Mouse (Mus musculus) myocyte (in vitro differentiated cells): Measurements from ENCODE around the gene Cul5. TPM values are rescaled to one million over a fixed set of nuclear protein-coding genes. Genes with fewer than 3 reads are reported as not detected.

Experiments
- H3K27me3 ChIP-seq: one replicate; pipeline ENCODE4 v1.6.1; 2011; ENCODE audit not compliant: control insufficient read depth, insufficient read depth, insufficient read length
- H3K36me3 ChIP-seq: one replicate; pipeline ENCODE4 v1.6.1; 2011; ENCODE audit not compliant: control insufficient read depth, insufficient read depth
- H3K4me2 ChIP-seq: one replicate; pipeline ENCODE4 v1.6.1; 2011; ENCODE audit warnings: low read depth, control low read depth
- H3K4me3 ChIP-seq: one replicate; pipeline ENCODE4 v1.5.1; 2011; ENCODE audit warnings: mild to moderate bottlenecking, control low read depth, moderate library complexity
- H3K79me2 ChIP-seq: one replicate; pipeline ENCODE4 v1.6.1; 2011; ENCODE audit not compliant: control insufficient read depth, insufficient read depth
- H3ac ChIP-seq: one replicate; pipeline ENCODE4 v1.6.1; 2011; ENCODE audit not compliant: control insufficient read depth, insufficient read length
- CEBPB ChIP-seq: IDR thresholded peaks from 2 replicates; pipeline ENCODE4 v1.6.1; 2011; ENCODE audit warnings: mild to moderate bottlenecking, moderate library complexity; ENCODE audit not compliant: poor library complexity, insufficient read depth, severe bottlenecking
- E2F4 ChIP-seq: IDR thresholded peaks from one replicate; pipeline ENCODE4 v1.6.1; 2011; ENCODE audit warnings: mild to moderate bottlenecking, control low read depth, moderate library complexity; ENCODE audit not compliant: insufficient read depth
- MAX ChIP-seq: IDR thresholded peaks from one replicate; pipeline ENCODE4 v1.6.1; 2011; ENCODE audit warnings: low read depth, mild to moderate bottlenecking, control low read depth
- MYOD1 ChIP-seq, 3 experiments: IDR thresholded peaks; one replicate each; pipeline ENCODE4 v1.6.1; 2011; ENCODE audit warnings: control low read depth in 2 of 3, low read depth in 2 of 3, mild to moderate bottlenecking in 2 of 3, moderate library complexity in 1 of 3; ENCODE audit not compliant: insufficient read length in 2 of 3, control insufficient read depth in 1 of 3
- MYOG ChIP-seq, 3 experiments: IDR thresholded peaks; one replicate each; pipeline ENCODE4 v1.6.1; 2011; ENCODE audit warnings: control low read depth in 2 of 3, low read depth in 2 of 3, mild to moderate bottlenecking in 2 of 3; ENCODE audit not compliant: insufficient read length in 2 of 3, control insufficient read depth in 1 of 3, insufficient read depth in 1 of 3
- POLR2A ChIP-seq: IDR thresholded peaks from one replicate; pipeline ENCODE4 v1.6.1; 2011; ENCODE audit warnings: low read depth, mild to moderate bottlenecking, control low read depth, moderate library complexity; ENCODE audit not compliant: insufficient read length
- POLR2AphosphoS2 ChIP-seq: IDR thresholded peaks from one replicate; pipeline ENCODE4 v1.6.1; 2011; ENCODE audit warnings: low read depth, control low read depth; ENCODE audit not compliant: insufficient read length
- REST ChIP-seq: IDR thresholded peaks from one replicate; pipeline ENCODE4 v1.6.1; 2011; ENCODE audit warnings: mild to moderate bottlenecking, control low read depth, moderate library complexity; ENCODE audit not compliant: insufficient read depth, insufficient read length
- SRF ChIP-seq: IDR thresholded peaks from one replicate; pipeline ENCODE4 v1.6.1; 2011; ENCODE audit warnings: low read depth; ENCODE audit not compliant: control insufficient read depth, insufficient read length
- TCF12 ChIP-seq: IDR thresholded peaks from one replicate; pipeline ENCODE4 v1.6.1; 2011; ENCODE audit warnings: mild to moderate bottlenecking, control low read depth; ENCODE audit not compliant: poor library complexity, insufficient read depth, severe bottlenecking
- TCF3 ChIP-seq: IDR thresholded peaks from one replicate; pipeline ENCODE4 v1.6.1; 2011; ENCODE audit warnings: low read depth, control low read depth; ENCODE audit not compliant: insufficient read length
- USF1 ChIP-seq: IDR thresholded peaks from one replicate; pipeline ENCODE4 v1.6.1; 2011; ENCODE audit warnings: low read depth, mild to moderate bottlenecking, control low read depth, moderate library complexity
- polyA plus RNA-seq: library from polyadenylated mRNA; unstranded; fragments of >200 nt; fragmentation: generic; extraction: Trizol; gene quantifications from one replicate; pipeline ENCODE4 v1.2.1, GENCODE M21; 2012; ENCODE audit warnings: missing spikeins

Gene Cul5
- polyA plus RNA-seq, 1 experiment, result 10.2 TPM

- H3K36me3 ChIP-seq, result no peaks in the 10 kb centered on the region
- H3ac ChIP-seq, result no peak overlapping the region
- H3K4me2 ChIP-seq, result peak overlapping the region; percentile 97
- peak overlapping the region; percentile 92 for H3K4me3 ChIP-seq
- peaks cover 61% of the 10 kb centered on the region for H3K79me2 ChIP-seq
- TF ChIP-seq TCF12 (no peak), TCF3 (no peak), MAX (no peak), REST (no peak), USF1 (no peak), MYOD1 (IDR thresholded peaks at IDR 0.05; ENCODE audit: control insufficient read depth in 1 of 3, insufficient read length in 2 of 3, low read depth in 2 of 3) (no peak), CEBPB (no peak), SRF (no peak), POLR2AphosphoS2 (no peak), POLR2A (no peak), E2F4 (no peak), MYOG (IDR thresholded peaks at IDR 0.05; ENCODE audit: control insufficient read depth in 1 of 3, insufficient read depth in 1 of 3, insufficient read length in 2 of 3, low read depth in 2 of 3) (no peak)
- H3K27me3 ChIP-seq, result no peaks in the 10 kb centered on the region
Observed at GRCm38 (mm10) chr9:53665428-53665827, 4.4 kb downstream of the Cul5 start.

GRCm38 (mm10) chr9:53664819-53665218, 5.0 kb downstream of the Cul5 start:
- H3K27me3 ChIP-seq, result no peaks in the 10 kb centered on the region
- H3K36me3 ChIP-seq, result no peaks in the 10 kb centered on the region
- peak overlapping the region; percentile 97 for H3K4me2 ChIP-seq
- H3K79me2 ChIP-seq, result peaks cover 66% of the 10 kb centered on the region
- no peak overlapping the region for H3ac ChIP-seq
- TF ChIP-seq TCF3 (no peak), TCF12 (no peak)
- H3K4me3 ChIP-seq, result no peak overlapping the region

GRCm38 (mm10) chr9:53634796-53635195, 35.0 kb downstream of the Cul5 start:
- no peak overlapping the region for H3ac ChIP-seq
- H3K79me2 ChIP-seq, result no peaks in the 10 kb centered on the region
- peaks cover 30% of the 10 kb centered on the region for H3K36me3 ChIP-seq
- TF ChIP-seq SRF (no peak), USF1 (no peak), MYOG (IDR thresholded peaks at IDR 0.05; ENCODE audit: control insufficient read depth in 1 of 3, insufficient read depth in 1 of 3, insufficient read length in 2 of 3, low read depth in 2 of 3) (no peak), E2F4 (no peak), MYOD1 (IDR thresholded peaks at IDR 0.05; ENCODE audit: control insufficient read depth in 1 of 3, insufficient read length in 2 of 3, low read depth in 2 of 3) (no peak)
- H3K4me3 ChIP-seq, result no peak overlapping the region
- H3K27me3 ChIP-seq, result no peaks in the 10 kb centered on the region
- H3K4me2 ChIP-seq, result no peak overlapping the region

- no peaks in the 10 kb centered on the region for H3K27me3 ChIP-seq
- no peak overlapping the region for H3K4me2 ChIP-seq
- no peak overlapping the region for H3K4me3 ChIP-seq
- peaks cover 35% of the 10 kb centered on the region for H3K36me3 ChIP-seq
- no peak overlapping the region for H3ac ChIP-seq
- H3K79me2 ChIP-seq, result no peaks in the 10 kb centered on the region
- TF ChIP-seq E2F4, result no peak
- TF ChIP-seq POLR2AphosphoS2, result no peak
- TF ChIP-seq MAX, result no peak
- TF ChIP-seq SRF, result no peak
- no peak for TF ChIP-seq MYOD1 (IDR thresholded peaks at IDR 0.05; ENCODE audit: control insufficient read depth in 1 of 3, insufficient read length in 2 of 3, low read depth in 2 of 3)
- TF ChIP-seq CEBPB, result no peak
- TF ChIP-seq POLR2A, result no peak
- no peak for TF ChIP-seq TCF3
- TF ChIP-seq MYOG (IDR thresholded peaks at IDR 0.05; ENCODE audit: control insufficient read depth in 1 of 3, insufficient read depth in 1 of 3, insufficient read length in 2 of 3, low read depth in 2 of 3), result no peak
- TF ChIP-seq REST, result no peak
- TF ChIP-seq USF1, result no peak
- no peak for TF ChIP-seq TCF12
Observed at GRCm38 (mm10) chr9:53615246-53615645, 54.6 kb downstream of the Cul5 start.

- Histone ChIP-seq H3ac (no peak overlapping the region), H3K36me3 (peaks cover 27% of the 10 kb centered on the region), H3K27me3 (no peaks in the 10 kb centered on the region), H3K4me2 (no peak overlapping the region), H3K4me3 (no peak overlapping the region), H3K79me2 (no peaks in the 10 kb centered on the region)
- TF ChIP-seq MYOD1 (IDR thresholded peaks at IDR 0.05; ENCODE audit: control insufficient read depth in 1 of 3, insufficient read length in 2 of 3, low read depth in 2 of 3) (no peak), REST (no peak), CEBPB (no peak), USF1 (no peak), MAX (no peak), E2F4 (no peak), SRF (no peak), TCF12 (no peak), TCF3 (no peak), MYOG (IDR thresholded peaks at IDR 0.05; ENCODE audit: control insufficient read depth in 1 of 3, insufficient read depth in 1 of 3, insufficient read length in 2 of 3, low read depth in 2 of 3) (no peak), POLR2AphosphoS2 (no peak), POLR2A (no peak)
Observed at GRCm38 (mm10) chr9:53614286-53614685, 55.5 kb downstream of the Cul5 start.
